Mouse (Mus musculus) brown adipose tissue, adult 24 weeks (tissue): ENCODE measurements around the gene Igf1r. TPM values are rescaled to one million over a fixed set of nuclear protein-coding genes. Genes with fewer than 3 reads are reported as not detected.

Experiments used
- H3K27ac ChIP-seq: fragments of 200-500 bp; replicated peaks from 2 replicates; pipeline ENCODE4 v1.5.1; 2012; ENCODE audit warnings: low read depth, mild to moderate bottlenecking, low read length
- H3K4me1 ChIP-seq: fragments of 200-500 bp; 2 replicates; pipeline ENCODE4 v1.6.1; 2012; ENCODE audit warnings: low read length, mixed read lengths; ENCODE audit not compliant: control insufficient read depth, insufficient read depth, insufficient read length
- H3K4me3 ChIP-seq: fragments of 200-500 bp; 2 replicates; pipeline ENCODE4 v1.5.1; 2012; ENCODE audit warnings: low read depth, mild to moderate bottlenecking, low read length, moderate library complexity; ENCODE audit not compliant: insufficient read depth
- polyA plus RNA-seq: library from polyadenylated mRNA; stranded (reverse); fragments of >200 nt; gene quantifications from 2 replicates; pipeline ENCODE4 v1.2.4, GENCODE M21; 2012; ENCODE audit not compliant: missing spikeins, insufficient read depth, insufficient read length

Gene Igf1r
- polyA plus RNA-seq, 1 experiment: 2.3 TPM

GRCm38 (mm10) chr7:67950815-67951531, 1.7 kb upstream of the Igf1r start:
- H3K27ac ChIP-seq: 0 out of 2 replicates have a peak overlapping the region, but pooled peaks have one; percentile 10
- H3K4me3 ChIP-seq: peak overlapping the region; percentile 82
- no peaks in the 10 kb centered on the region for H3K4me1 ChIP-seq

GRCm38 (mm10) chr7:67951532-67952035, 1.0 kb upstream of the Igf1r start:
- Histone ChIP-seq H3K27ac (peak overlapping the region; percentile 60), H3K4me1 (no peaks in the 10 kb centered on the region)

GRCm38 (mm10) chr7:67952036-67952681, 468 bp upstream of the Igf1r start:
- Histone ChIP-seq H3K4me1 (no peaks in the 10 kb centered on the region), H3K4me3 (peak overlapping the region; percentile 82), H3K27ac (peak overlapping the region; percentile 60)

More at GRCm38 (mm10) chr7:67951532-67952035, 1.0 kb upstream of the Igf1r start:
- H3K4me3 ChIP-seq: peak overlapping the region; percentile 82

GRCm38 (mm10) chr7:67953764-67954242, 1.2 kb downstream of the Igf1r start:
- Histone ChIP-seq H3K4me1 (no peaks in the 10 kb centered on the region), H3K27ac (no peak overlapping the region), H3K4me3 (peak overlapping the region; percentile 82)

- no peaks in the 10 kb centered on the region for H3K4me1 ChIP-seq
- peak overlapping the region; percentile 82 for H3K4me3 ChIP-seq
- H3K27ac ChIP-seq: no peak overlapping the region
Measured at GRCm38 (mm10) chr7:67954591-67955185, 2.1 kb downstream of the Igf1r start.

GRCm38 (mm10) chr7:67955276-67955675, 2.6 kb downstream of the Igf1r start:
- H3K27ac ChIP-seq: no peak overlapping the region
- H3K4me3 ChIP-seq: peak overlapping the region; percentile 82; the same call in 1 of the 2 replicates
- 0 out of 2 replicates have a peak, but pooled peaks cover under 1% of the 10 kb centered on the region for H3K4me1 ChIP-seq

- Histone ChIP-seq H3K4me3 (no peak overlapping the region), H3K27ac (no peak overlapping the region), H3K4me1 (0 out of 2 replicates have a peak, but pooled peaks cover 2% of the 10 kb centered on the region)
Measured at GRCm38 (mm10) chr7:67957376-67957775, 4.7 kb downstream of the Igf1r start.

GRCm38 (mm10) chr7:67958045-67958444, 5.4 kb downstream of the Igf1r start:
- H3K4me3 ChIP-seq: no peak overlapping the region
- H3K27ac ChIP-seq: no peak overlapping the region
- H3K4me1 ChIP-seq: 0 out of 2 replicates have a peak, but pooled peaks cover 2% of the 10 kb centered on the region

GRCm38 (mm10) chr7:67960701-67961100, 8.1 kb downstream of the Igf1r start:
- H3K4me3 ChIP-seq: no peak overlapping the region
- H3K4me1 ChIP-seq: peaks cover 4% of the 10 kb centered on the region; the same call in 1 of the 2 replicates
- H3K27ac ChIP-seq: 0 out of 2 replicates have a peak overlapping the region, but pooled peaks have one; percentile 4

- no peak overlapping the region for H3K4me3 ChIP-seq
- peaks cover 4% of the 10 kb centered on the region; the same call in 1 of the 2 replicates for H3K4me1 ChIP-seq
- no peak overlapping the region for H3K27ac ChIP-seq
Measured at GRCm38 (mm10) chr7:67961567-67962267, 9.1 kb downstream of the Igf1r start.

GRCm38 (mm10) chr7:67963691-67964090, 11.1 kb downstream of the Igf1r start:
- H3K27ac ChIP-seq: no peak overlapping the region
- H3K4me3 ChIP-seq: no peak overlapping the region
- H3K4me1 ChIP-seq: peaks cover 4% of the 10 kb centered on the region

- H3K4me3 ChIP-seq: no peak overlapping the region
- H3K27ac ChIP-seq: no peak overlapping the region
- peaks cover 8% of the 10 kb centered on the region for H3K4me1 ChIP-seq
Measured at GRCm38 (mm10) chr7:67968394-67968793, 15.8 kb downstream of the Igf1r start.

- H3K27ac ChIP-seq: no peak overlapping the region
- H3K4me3 ChIP-seq: no peak overlapping the region
- H3K4me1 ChIP-seq: peaks cover 9% of the 10 kb centered on the region
Measured at GRCm38 (mm10) chr7:67969076-67969475, 16.4 kb downstream of the Igf1r start.

GRCm38 (mm10) chr7:67973180-67974014, 20.8 kb downstream of the Igf1r start:
- Histone ChIP-seq H3K27ac (peak overlapping the region; percentile 59), H3K4me1 (peaks cover 7% of the 10 kb centered on the region; the same call in 1 of the 2 replicates), H3K4me3 (0 out of 2 replicates have a peak overlapping the region, but pooled peaks have one; percentile 9)
